Mouse (Mus musculus): ENCODE results near the gene Pld1.

Gene Pld1

GRCm38 (mm10) chr3:27938381-27939323 lies at the start of gene Pld1:
Gene Pld1 (plus strand): TSS chr3:27938695.
- in situ Hi-C loops (cut with MseI, MboI), result no loop called here

- in situ Hi-C loops (cut with MseI, MboI), result no loop called here
These were observed 42.1 kb upstream of the Pld1 start, which contains the start of gene Tmem212 for GRCm38 (mm10) chr3:27896318-27896892. Gene Tmem212 (minus strand): TSS chr3:27896368.

- in situ Hi-C loops (cut with MseI, MboI), result no loop called here
These were observed 40.3 kb upstream of the Pld1 start for GRCm38 (mm10) chr3:27898178-27898577.

GRCm38 (mm10) chr3:27899012-27899726 lies 39.3 kb upstream of the Pld1 start:
- in situ Hi-C loops (cut with MseI, MboI), result no loop called here

- in situ Hi-C loops (cut with MseI, MboI), result no loop called here
These were observed 36.6 kb upstream of the Pld1 start for GRCm38 (mm10) chr3:27901846-27902245.

GRCm38 (mm10) chr3:27904659-27905330 lies 33.7 kb upstream of the Pld1 start:
- in situ Hi-C loops (cut with MseI, MboI), result no loop called here

GRCm38 (mm10) chr3:27906647-27907209 lies 31.8 kb upstream of the Pld1 start:
- in situ Hi-C loops (cut with MseI, MboI), result no loop called here

GRCm38 (mm10) chr3:27907301-27907700 lies 31.2 kb upstream of the Pld1 start:
- in situ Hi-C loops (cut with MseI, MboI), result no loop called here

- in situ Hi-C loops (cut with MseI, MboI), result no loop called here
These were observed 30.2 kb upstream of the Pld1 start for GRCm38 (mm10) chr3:27908316-27908715.

GRCm38 (mm10) chr3:27909016-27909415 lies 29.5 kb upstream of the Pld1 start:
- in situ Hi-C loops (cut with MseI, MboI), result no loop called here

- in situ Hi-C loops (cut with MseI, MboI), result no loop called here
These were observed 19.6 kb upstream of the Pld1 start for GRCm38 (mm10) chr3:27918656-27919436.

GRCm38 (mm10) chr3:27921268-27922020 lies 17.1 kb upstream of the Pld1 start:
- in situ Hi-C loops (cut with MseI, MboI), result no loop called here

GRCm38 (mm10) chr3:27924037-27924436 lies 14.5 kb upstream of the Pld1 start:
- in situ Hi-C loops (cut with MseI, MboI), result no loop called here

- in situ Hi-C loops (cut with MseI, MboI), result no loop called here
These were observed 9.3 kb upstream of the Pld1 start for GRCm38 (mm10) chr3:27929219-27929618.

GRCm38 (mm10) chr3:27932391-27932790 lies 6.1 kb upstream of the Pld1 start:
- in situ Hi-C loops (cut with MseI, MboI), result no loop called here

GRCm38 (mm10) chr3:27935644-27936043 lies 2.9 kb upstream of the Pld1 start:
- in situ Hi-C loops (cut with MseI, MboI), result no loop called here

GRCm38 (mm10) chr3:27936731-27937130 lies 1.8 kb upstream of the Pld1 start:
- in situ Hi-C loops (cut with MseI, MboI), result no loop called here

- in situ Hi-C loops (cut with MseI, MboI), result no loop called here
These were observed 1.1 kb upstream of the Pld1 start for GRCm38 (mm10) chr3:27937144-27938110.

GRCm38 (mm10) chr3:27941634-27942033 lies 3.1 kb downstream of the Pld1 start:
- in situ Hi-C loops (cut with MseI, MboI), result no loop called here
